Mouse (Mus musculus) common myeloid progenitor, adult 5-6 weeks (primary cell): ENCODE results near the gene Crip2. TPM values are rescaled to one million over a fixed set of nuclear protein-coding genes. Genes with fewer than 3 reads are reported as not detected.

Source experiments
- ATAC-seq: replicated peaks from 2 replicates; pipeline ENCODE4 v1.8.0; 2016; ENCODE audit warnings: low read depth, mild to moderate bottlenecking, moderate TSS enrichment, inconsistent platforms; ENCODE audit not compliant: poor library complexity, severe bottlenecking
- total RNA-seq: library from RNA; stranded (forward); fragments of 200-1000, 187-1606 nt; gene quantifications from 2 replicates; pipeline ENCODE4 v1.2.3, GENCODE M21; 2017

Gene Crip2
- 6.3 and 7.3 TPM in 2 replicates for total RNA-seq

DNA sequence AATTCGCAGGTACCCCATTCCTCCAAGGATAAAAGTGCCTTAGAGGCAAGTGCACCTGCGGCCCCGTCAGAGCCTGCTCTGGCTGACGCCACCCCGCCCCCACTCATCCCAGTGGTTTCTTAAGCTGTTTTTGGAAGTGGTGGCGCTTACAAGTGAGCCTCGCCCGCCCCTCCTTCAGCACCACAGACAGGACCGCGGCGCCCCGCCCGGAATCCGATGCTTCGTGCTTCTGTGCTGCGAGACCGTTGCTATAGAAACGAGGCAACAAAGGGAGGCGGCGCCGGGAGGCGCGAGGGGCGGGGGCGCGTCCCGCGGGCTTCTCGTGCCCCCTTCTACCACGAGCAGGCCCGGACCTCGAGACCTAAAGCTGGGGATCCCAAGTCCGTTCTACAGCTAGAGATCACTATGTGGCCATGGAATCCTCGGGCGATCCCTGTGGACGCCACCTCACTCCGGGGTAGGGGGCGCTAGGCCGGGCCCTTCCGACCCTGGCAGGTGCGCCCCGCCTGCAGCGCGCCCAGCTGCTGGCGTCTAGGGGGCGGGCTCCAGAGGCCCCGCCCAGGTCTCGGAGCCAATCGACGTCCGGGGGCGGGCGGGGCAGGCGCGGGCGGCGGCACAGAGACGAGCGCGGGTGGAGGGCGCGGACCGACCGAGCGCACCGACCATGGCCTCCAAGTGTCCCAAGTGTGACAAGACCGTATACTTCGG, at the start of gene Crip2:
Gene Crip2 (plus strand): TSS at position 329 of the 708 bp plus-strand sequence.
- peak; percentile 62 for ATAC-seq

GRCm38 (mm10) chr12:113097040-113097439, 43.0 kb upstream of the Crip2 start:
- no peak for ATAC-seq

- ATAC-seq, result peak; percentile 37
These were observed 42.2 kb upstream of the Crip2 start, which contains the start of gene Mta1 for GRCm38 (mm10) chr12:113097749-113098281. Gene Mta1 (plus strand): TSS chr12:113098278.

GRCm38 (mm10) chr12:113098530-113099151, 41.4 kb upstream of the Crip2 start:
- no peak for ATAC-seq

- ATAC-seq, result no peak
These were observed 40.4 kb upstream of the Crip2 start for GRCm38 (mm10) chr12:113099470-113100237.

DNA sequence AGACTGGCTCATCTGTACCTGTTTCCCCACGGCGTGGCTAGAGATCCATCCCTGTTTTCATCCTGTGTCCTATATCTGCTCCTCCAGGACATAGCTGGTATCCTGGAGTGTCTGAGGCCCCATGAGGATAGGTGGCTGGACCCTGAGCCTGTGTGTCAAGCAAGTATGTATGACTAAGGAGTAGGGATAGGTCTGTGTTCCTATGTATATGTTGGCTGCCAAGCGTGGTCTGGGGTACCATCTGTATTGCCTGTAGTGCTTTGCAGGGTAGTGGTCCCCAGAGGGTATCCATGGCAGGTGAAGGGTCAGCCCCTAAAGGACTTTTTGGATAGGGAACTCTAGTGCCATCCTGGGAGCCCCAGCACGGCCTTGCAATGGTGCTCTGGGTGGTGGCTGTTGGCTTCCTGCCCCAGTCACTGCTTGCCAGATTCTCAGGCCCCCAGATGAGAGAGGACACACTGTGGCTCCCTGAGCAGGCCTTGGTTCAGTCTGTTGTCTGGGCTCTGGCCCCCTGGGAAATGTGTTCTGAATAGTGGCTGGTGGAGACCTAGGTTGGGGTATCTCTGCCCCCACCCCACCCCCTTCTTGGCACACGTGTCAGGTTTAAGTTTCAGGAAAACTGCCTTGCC, 39.5 kb upstream of the Crip2 start:
- ATAC-seq, result no peak

- no peak for ATAC-seq
These were observed 38.6 kb upstream of the Crip2 start for GRCm38 (mm10) chr12:113101251-113101960.

DNA sequence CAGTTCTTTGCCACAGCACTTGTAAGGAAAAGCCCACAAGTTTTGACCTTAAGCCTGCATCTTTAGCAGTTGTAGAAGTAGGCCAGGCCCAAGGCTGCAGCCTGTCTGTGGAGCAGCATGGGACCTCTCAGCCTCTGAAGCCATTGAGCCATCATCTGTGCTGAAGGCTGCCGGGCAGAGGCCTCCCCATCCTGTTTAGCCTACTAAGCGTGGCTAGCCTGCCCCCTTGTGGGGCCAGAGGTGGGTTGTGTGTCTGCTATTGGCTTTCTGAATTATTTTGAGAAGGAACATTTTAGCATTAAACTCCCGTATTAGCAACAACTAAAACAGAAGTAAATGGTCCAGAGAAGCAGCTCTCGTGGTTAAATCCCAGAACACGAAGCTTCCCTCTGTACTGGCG, 37.6 kb upstream of the Crip2 start:
- ATAC-seq, result peak; percentile 64

DNA sequence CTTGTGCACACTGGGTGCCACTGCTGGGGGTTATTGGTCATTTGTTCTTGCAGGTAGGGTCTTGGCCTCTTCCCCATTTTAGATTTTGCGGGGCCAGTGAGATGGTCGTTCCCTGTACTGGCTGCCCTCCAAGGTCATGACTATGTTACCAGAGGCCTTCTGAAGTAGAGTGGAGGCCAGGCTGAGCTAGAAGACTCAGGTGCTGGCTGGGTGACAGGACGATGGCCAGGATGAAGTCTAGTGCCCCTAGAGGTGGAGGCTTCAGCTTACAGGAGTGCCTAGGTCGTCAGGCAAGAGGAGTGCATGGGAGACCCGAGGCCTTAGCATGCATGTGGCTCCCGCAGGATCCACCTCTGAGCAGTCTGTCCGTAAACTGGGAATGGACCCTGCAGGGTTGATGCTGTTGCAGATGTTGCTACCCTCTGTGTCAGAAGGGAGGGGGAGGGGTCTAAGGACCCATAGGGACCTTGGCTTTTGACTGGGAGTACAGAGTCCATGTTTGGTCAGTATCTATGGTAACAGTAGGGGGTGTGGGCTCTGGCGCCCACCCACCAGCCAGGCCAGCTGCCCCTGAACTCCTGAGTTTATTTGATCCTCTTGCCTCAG, 36.1 kb upstream of the Crip2 start:
- ATAC-seq, result peak; percentile 21; the same call in 1 of the 2 replicates

GRCm38 (mm10) chr12:113106386-113106785, 33.6 kb upstream of the Crip2 start:
- no peak for ATAC-seq

- peak; percentile 80 for ATAC-seq
These were observed 32.5 kb upstream of the Crip2 start for GRCm38 (mm10) chr12:113107431-113108124.

GRCm38 (mm10) chr12:113108528-113109283, 31.3 kb upstream of the Crip2 start:
- no peak for ATAC-seq

DNA sequence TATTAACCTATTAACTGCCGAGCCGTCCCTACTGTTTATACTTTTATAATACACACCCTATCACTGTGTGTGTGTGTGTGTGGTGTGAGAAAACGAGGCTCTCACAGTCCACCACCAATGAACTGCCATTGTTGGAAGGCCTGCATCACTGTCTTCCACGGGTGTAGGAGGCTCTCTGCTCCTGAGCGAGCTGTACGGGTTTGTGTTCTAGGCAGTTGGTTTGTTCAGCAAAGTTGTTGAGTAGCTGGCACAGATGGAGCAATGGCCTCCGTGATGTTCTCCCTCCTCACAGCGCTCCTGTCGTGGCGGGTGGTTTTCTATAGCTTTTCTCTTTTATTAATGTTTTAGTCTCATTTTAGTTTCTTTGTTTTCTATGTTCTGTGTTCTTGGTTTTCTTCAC, 30.2 kb upstream of the Crip2 start:
- ATAC-seq, result no peak

- ATAC-seq, result no peak
These were observed 25.9 kb upstream of the Crip2 start for GRCm38 (mm10) chr12:113114141-113114540.

- no peak for ATAC-seq
These were observed 25.0 kb upstream of the Crip2 start for GRCm38 (mm10) chr12:113114856-113115538.

GRCm38 (mm10) chr12:113119516-113120410, 20.3 kb upstream of the Crip2 start:
- ATAC-seq, result peak; percentile 88
